Mouse (Mus musculus) C2C12 (cell line): ENCODE data around the gene Cyp17a1. TPM values are rescaled to one million over a fixed set of nuclear protein-coding genes. Genes with fewer than 3 reads are reported as not detected.

Experiments used
- H3K27me3 ChIP-seq: one replicate; pipeline ENCODE4 v1.6.1; 2011; ENCODE audit not compliant: control insufficient read depth, insufficient read depth, insufficient read length
- H3K36me3 ChIP-seq: one replicate; pipeline ENCODE4 v1.6.1; 2011; ENCODE audit not compliant: control insufficient read depth, insufficient read depth
- H3K4me3 ChIP-seq: one replicate; pipeline ENCODE4 v1.5.1; 2011; ENCODE audit warnings: mild to moderate bottlenecking, control low read depth; ENCODE audit not compliant: poor library complexity, insufficient read depth, severe bottlenecking
- H3K79me2 ChIP-seq: one replicate; pipeline ENCODE4 v1.6.1; 2011; ENCODE audit not compliant: control insufficient read depth, insufficient read depth
- H3K79me3 ChIP-seq: one replicate; pipeline ENCODE4 v1.6.1; 2011; ENCODE audit warnings: low read depth, control low read depth
- H3ac ChIP-seq: one replicate; pipeline ENCODE3; 2011; ENCODE audit warnings: low read depth; ENCODE audit not compliant: control insufficient read depth, insufficient read length
- CEBPB ChIP-seq: IDR thresholded peaks from one replicate; pipeline ENCODE4 v1.6.1; 2011; ENCODE audit warnings: low read depth, mild to moderate bottlenecking, control low read depth, moderate library complexity
- CTCF ChIP-seq: IDR thresholded peaks from one replicate; pipeline ENCODE4 v1.5.1; 2011; ENCODE audit not compliant: control insufficient read depth, insufficient read depth, insufficient read length
- FOSL1 ChIP-seq: IDR thresholded peaks from one replicate; pipeline ENCODE4 v1.8.0; 2011; ENCODE audit warnings: mild to moderate bottlenecking, low read length; ENCODE audit not compliant: poor library complexity, insufficient read depth, severe bottlenecking
- MAX ChIP-seq: IDR thresholded peaks from one replicate; pipeline ENCODE4 v1.6.1; 2011; ENCODE audit warnings: mild to moderate bottlenecking, control low read depth
- MYOD1 ChIP-seq: IDR thresholded peaks from one replicate; pipeline ENCODE4 v1.6.1; 2011; ENCODE audit warnings: low read depth; ENCODE audit not compliant: control insufficient read depth, insufficient read length
- MYOG ChIP-seq: IDR thresholded peaks from one replicate; pipeline ENCODE4 v1.6.1; 2011; ENCODE audit not compliant: control insufficient read depth, insufficient read length; ENCODE audit errors: extremely low read depth
- USF1 ChIP-seq: IDR thresholded peaks from one replicate; pipeline ENCODE4 v1.6.1; 2011; ENCODE audit warnings: low read depth, mild to moderate bottlenecking, control low read depth, moderate library complexity
- polyA plus RNA-seq: library from polyadenylated mRNA; unstranded; fragments of >200 nt; fragmentation: generic; extraction: Trizol; gene quantifications from one replicate; pipeline ENCODE4 v1.2.1, GENCODE M21; 2012; ENCODE audit warnings: missing spikeins

Cyp17a1 gene
- polyA plus RNA-seq, 1 experiment: not detected

GRCm38 (mm10) chr19:46643236-46643635, 29.7 kb downstream of the Cyp17a1 start:
- Histone ChIP-seq H3ac (no peak overlapping the region), H3K79me3 (peaks cover 7% of the 10 kb centered on the region), H3K79me2 (peaks cover 34% of the 10 kb centered on the region), H3K36me3 (no peaks in the 10 kb centered on the region), H3K4me3 (no peak overlapping the region), H3K27me3 (no peaks in the 10 kb centered on the region)
- no peak for TF ChIP-seq CEBPB
- no peak for TF ChIP-seq MAX
- TF ChIP-seq MYOG: no peak
- TF ChIP-seq USF1: no peak
- no peak for TF ChIP-seq MYOD1
- no peak for TF ChIP-seq FOSL1
- no peak for TF ChIP-seq CTCF

DNA sequence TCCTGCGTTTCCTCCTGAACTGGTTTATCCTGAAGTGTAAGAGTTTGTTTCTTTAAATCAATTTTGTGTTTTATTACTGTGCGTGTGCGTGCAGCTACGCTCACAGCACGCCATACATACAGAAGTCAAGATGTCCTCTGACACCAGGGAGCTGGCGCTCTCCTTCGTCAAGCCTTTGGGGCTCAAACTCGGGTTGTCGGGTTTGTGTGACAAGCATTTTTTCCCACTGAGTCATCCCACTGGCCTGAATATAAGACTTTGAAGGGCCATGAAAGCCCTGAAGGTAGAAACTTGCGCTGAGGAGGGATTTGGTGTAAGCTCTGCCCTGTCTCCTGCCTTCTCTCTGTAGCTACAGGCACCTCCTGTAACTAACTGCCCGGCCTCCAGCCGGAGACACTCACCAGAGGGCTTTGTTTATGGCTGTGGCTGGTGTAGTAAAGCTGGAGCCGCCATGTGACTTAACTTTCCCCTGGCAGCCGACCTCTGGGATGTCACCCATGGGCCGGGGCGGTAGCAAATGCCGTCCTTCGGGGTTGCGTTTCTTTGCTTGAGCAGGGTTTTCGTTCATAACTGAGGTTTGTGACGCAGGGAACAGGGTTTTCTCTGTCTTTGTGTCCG, 30.7 kb downstream of the Cyp17a1 start:
- H3ac ChIP-seq: no peak overlapping the region
- H3K36me3 ChIP-seq: no peaks in the 10 kb centered on the region
- peaks cover 34% of the 10 kb centered on the region for H3K79me2 ChIP-seq
- H3K79me3 ChIP-seq: peaks cover 7% of the 10 kb centered on the region
- H3K27me3 ChIP-seq: no peaks in the 10 kb centered on the region
- no peak overlapping the region for H3K4me3 ChIP-seq
- TF ChIP-seq CEBPB (no peak), MYOD1 (no peak), USF1 (no peak), FOSL1 (no peak), MYOG (no peak)

DNA sequence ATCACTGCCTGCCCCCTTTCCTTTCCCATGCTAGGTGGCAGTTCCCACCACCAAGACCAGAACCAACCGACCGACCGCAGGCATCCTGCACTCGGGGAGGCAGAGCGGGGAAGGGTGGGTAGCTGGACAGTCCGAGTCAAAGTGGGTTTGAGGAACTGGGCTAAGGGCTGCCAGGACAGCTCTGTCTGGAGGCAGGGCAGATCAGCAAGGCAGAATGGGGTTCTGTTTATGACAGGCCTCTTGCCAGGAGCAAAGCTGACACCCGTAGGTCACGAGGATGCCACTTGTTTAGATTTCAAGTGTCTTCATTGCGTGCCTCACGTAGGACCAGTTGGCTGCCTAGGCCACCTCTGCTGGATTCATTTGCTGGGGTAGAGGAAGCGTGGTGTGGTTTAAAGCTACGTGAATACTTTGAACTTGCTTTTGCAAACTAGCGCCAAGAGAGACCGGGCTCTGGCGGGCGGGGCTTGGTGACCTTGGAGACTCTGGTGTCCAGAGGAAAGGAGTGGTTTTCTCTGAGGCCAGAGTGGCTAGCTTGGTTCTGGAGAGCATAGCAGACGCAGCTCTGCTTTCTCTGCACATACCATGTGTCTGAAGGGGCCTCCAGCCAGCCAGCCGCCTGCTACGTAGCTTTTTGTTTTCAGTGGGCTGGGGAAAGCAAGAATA, 31.4 kb downstream of the Cyp17a1 start:
- Histone ChIP-seq H3K27me3 (no peaks in the 10 kb centered on the region), H3ac (no peak overlapping the region), H3K4me3 (no peak overlapping the region), H3K79me3 (peaks cover 7% of the 10 kb centered on the region), H3K36me3 (no peaks in the 10 kb centered on the region), H3K79me2 (peaks cover 34% of the 10 kb centered on the region)
- TF ChIP-seq MYOG (no peak), CEBPB (no peak), MYOD1 (no peak), USF1 (no peak), CTCF (no peak), MAX (no peak), FOSL1 (no peak)

DNA sequence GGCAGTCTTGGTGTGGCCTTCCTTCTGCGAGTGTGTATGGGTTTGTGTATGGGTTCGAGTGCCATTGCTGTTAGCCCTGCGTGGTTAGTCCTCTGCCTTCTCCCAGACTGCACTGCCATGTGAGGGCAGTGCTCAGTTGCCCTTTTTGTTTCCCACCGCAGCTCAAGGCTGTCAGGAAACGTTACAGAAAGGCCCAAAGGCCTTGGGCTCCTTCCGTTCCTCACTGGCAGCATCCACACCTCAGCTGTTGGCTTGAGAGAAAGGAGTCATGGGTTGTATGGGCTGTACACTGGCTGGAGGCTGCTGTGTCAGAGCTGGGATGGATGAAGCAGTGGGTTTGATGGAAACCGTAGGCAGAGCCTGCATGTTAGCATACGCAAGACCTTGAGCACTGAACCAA, 32.2 kb downstream of the Cyp17a1 start:
- Histone ChIP-seq H3K79me2 (peaks cover 34% of the 10 kb centered on the region), H3K79me3 (peaks cover 7% of the 10 kb centered on the region), H3K4me3 (no peak overlapping the region), H3K27me3 (no peaks in the 10 kb centered on the region), H3ac (no peak overlapping the region), H3K36me3 (no peaks in the 10 kb centered on the region)
- TF ChIP-seq CEBPB (no peak), USF1 (no peak), MAX (no peak), MYOG (no peak), FOSL1 (no peak), CTCF (no peak), MYOD1 (no peak)

DNA sequence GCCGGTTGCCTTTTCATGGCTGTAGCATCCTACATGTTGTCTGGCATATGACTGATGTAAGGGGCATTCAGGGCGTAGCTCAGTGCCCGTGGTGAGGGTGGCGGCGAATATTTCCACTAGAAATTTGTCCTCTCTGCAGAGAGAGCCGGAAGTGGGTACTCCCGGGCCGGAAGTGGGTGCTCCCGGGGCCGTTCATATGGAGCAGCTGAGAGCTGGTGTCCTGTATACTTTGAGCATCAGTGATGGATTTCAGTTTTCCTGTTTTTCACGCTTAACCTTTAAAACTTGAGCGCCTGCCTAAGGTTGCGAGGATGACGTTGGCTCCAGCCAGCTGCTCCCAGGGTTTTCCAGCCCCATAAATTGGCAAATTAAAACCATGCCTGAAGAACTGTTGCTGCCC, 33.5 kb downstream of the Cyp17a1 start:
- TF ChIP-seq MYOG (no peak), USF1 (no peak), CTCF (no peak), CEBPB (no peak), MYOD1 (no peak), MAX (no peak), FOSL1 (no peak)
- H3K79me2 ChIP-seq: peaks cover 34% of the 10 kb centered on the region
- peaks cover 3% of the 10 kb centered on the region for H3K36me3 ChIP-seq
- peaks cover 7% of the 10 kb centered on the region for H3K79me3 ChIP-seq
- H3ac ChIP-seq: no peak overlapping the region
- no peak overlapping the region for H3K4me3 ChIP-seq
- H3K27me3 ChIP-seq: no peaks in the 10 kb centered on the region
